Mouse (Mus musculus): ENCODE measurements around the gene Ms4a3. TPM values are rescaled to one million over a fixed set of nuclear protein-coding genes. Genes with fewer than 3 reads are reported as not detected.

The Ms4a3 gene
- total and polyA plus RNA-seq, 2 experiments from 2014 or later, result not detected

- no peaks in the 10 kb centered on the region for H3K27me3 ChIP-seq (ENCODE audit: insufficient read depth, low read length)
- WGBS, result 86% methylated on average over 5 of the region's 5 CpGs
- TF ChIP-seq CTCF (IDR thresholded peaks at IDR 0.05; ENCODE audit: low read depth), result no peak
- no peak overlapping the region for H3K9ac ChIP-seq (replicated peaks; ENCODE audit: low read length)
- no peak overlapping the region for H3K4me2 ChIP-seq (ENCODE audit: low read depth, low read length)
- H3K36me3 ChIP-seq (ENCODE audit: insufficient read depth, low read length), result no peaks in the 10 kb centered on the region
- ATAC-seq, result no peak
- DNase-seq (ENCODE audit: low spot score), result no peak
- H3K4me3 ChIP-seq (ENCODE audit: low read length), result no peak overlapping the region
- no peaks in the 10 kb centered on the region for H3K9me3 ChIP-seq (ENCODE audit: low read length)
- H3K4me1 ChIP-seq (ENCODE audit: insufficient read depth, low read length), result no peaks in the 10 kb centered on the region
- no peak overlapping the region for H3K27ac ChIP-seq
Measured at GRCm38 (mm10) chr19:11635572-11635971, 5.1 kb downstream of the Ms4a3 start.

DNA sequence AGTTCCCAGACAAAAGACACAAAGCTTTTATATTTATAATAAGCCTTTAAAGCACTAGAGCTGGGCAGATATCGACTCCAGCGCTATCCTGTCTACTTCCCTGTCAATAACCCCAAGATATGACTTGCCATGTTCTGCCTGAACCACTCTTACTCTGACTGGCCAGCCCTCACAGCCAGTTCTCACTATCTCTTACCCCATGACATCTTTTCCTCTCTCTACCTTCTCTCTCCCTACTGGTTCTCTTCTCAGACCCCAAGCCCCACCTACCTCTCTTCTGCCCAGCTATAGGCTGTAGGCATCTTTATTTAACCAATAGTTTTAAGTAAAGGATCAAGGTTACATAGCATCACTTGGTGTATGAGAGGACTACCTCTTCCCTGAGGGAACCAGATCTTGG is 6.3 kb downstream of the Ms4a3 start:
- WGBS, result 78% methylated on average over 2 of the region's 2 CpGs
- Histone ChIP-seq H3K4me3 (ENCODE audit: low read length) (no peak overlapping the region), H3K27me3 (ENCODE audit: insufficient read depth, low read length) (no peaks in the 10 kb centered on the region), H3K9ac (replicated peaks; ENCODE audit: low read length) (no peak overlapping the region), H3K27ac (no peak overlapping the region), H3K36me3 (ENCODE audit: insufficient read depth, low read length) (no peaks in the 10 kb centered on the region), H3K9me3 (ENCODE audit: low read length) (no peaks in the 10 kb centered on the region), H3K4me1 (ENCODE audit: insufficient read depth, low read length) (no peaks in the 10 kb centered on the region), H3K4me2 (ENCODE audit: low read depth, low read length) (no peak overlapping the region)
- ATAC-seq, result no peak
- DNase-seq (ENCODE audit: low spot score), result no peak
- no peak for TF ChIP-seq CTCF (IDR thresholded peaks at IDR 0.05; ENCODE audit: low read depth)

DNA sequence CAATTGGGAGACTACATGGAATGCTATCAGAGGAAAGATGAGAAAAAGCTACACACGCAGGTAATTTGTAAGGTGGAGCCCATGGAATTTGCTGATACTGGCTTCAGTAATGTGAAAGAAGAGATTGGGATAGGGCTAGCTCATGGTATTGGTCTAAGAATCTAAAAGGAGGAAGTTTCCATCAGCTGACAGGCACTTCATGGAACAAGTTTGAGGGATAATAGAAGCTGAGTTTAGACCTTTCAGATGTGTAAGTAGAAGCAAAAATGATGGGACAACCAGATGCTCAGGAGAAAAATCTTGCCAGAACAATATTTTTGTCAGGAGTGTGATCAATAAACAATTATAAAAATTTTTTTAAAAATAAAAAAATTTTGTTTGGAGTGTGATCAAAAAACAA is 6.9 kb downstream of the Ms4a3 start:
- no peak overlapping the region for H3K27ac ChIP-seq
- no peak for DNase-seq (ENCODE audit: low spot score)
- H3K4me3 ChIP-seq (ENCODE audit: low read length), result no peak overlapping the region
- no peak for ATAC-seq
- no peaks in the 10 kb centered on the region for H3K27me3 ChIP-seq (ENCODE audit: insufficient read depth, low read length)
- no peak overlapping the region for H3K4me2 ChIP-seq (ENCODE audit: low read depth, low read length)
- no peak overlapping the region for H3K9ac ChIP-seq (replicated peaks; ENCODE audit: low read length)
- WGBS, result 86% methylated on average over 1 of the region's 1 CpGs
- no peaks in the 10 kb centered on the region for H3K9me3 ChIP-seq (ENCODE audit: low read length)
- no peaks in the 10 kb centered on the region for H3K36me3 ChIP-seq (ENCODE audit: insufficient read depth, low read length)
- no peaks in the 10 kb centered on the region for H3K4me1 ChIP-seq (ENCODE audit: insufficient read depth, low read length)
- no peak for TF ChIP-seq CTCF (IDR thresholded peaks at IDR 0.05; ENCODE audit: low read depth)

DNA sequence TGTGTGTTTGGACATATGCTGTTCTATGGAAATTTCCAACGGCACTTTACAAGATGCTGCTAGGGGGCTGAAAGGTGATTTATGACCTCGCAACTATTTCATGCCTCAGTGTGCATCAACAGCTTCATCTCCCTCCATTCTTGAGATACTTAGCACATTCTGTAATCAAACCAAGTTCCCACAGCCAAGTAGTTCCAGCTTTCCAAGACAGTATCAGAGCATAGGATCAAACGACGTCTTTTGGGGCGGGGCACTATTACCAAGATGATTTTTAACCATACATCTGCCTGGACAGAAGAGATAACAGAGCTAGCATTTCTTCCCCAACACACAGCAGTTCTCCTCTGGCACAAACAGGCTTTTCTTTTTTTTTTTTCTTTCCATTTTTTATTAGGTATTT is 15.4 kb downstream of the Ms4a3 start:
- Histone ChIP-seq H3K27ac (no peak overlapping the region), H3K4me1 (ENCODE audit: insufficient read depth, low read length) (no peaks in the 10 kb centered on the region), H3K4me3 (ENCODE audit: low read length) (no peak overlapping the region), H3K9me3 (ENCODE audit: low read length) (no peaks in the 10 kb centered on the region), H3K36me3 (ENCODE audit: insufficient read depth, low read length) (no peaks in the 10 kb centered on the region), H3K9ac (replicated peaks; ENCODE audit: low read length) (no peak overlapping the region), H3K27me3 (ENCODE audit: insufficient read depth, low read length) (no peaks in the 10 kb centered on the region), H3K4me2 (ENCODE audit: low read depth, low read length) (no peak overlapping the region)
- 75% methylated on average over 5 of the region's 5 CpGs for WGBS
- ATAC-seq, result no peak
- no peak for TF ChIP-seq CTCF (IDR thresholded peaks at IDR 0.05; ENCODE audit: low read depth)
- DNase-seq (ENCODE audit: low spot score), result no peak

GRCm38 (mm10) chr19:11624800-11625199 is 15.9 kb downstream of the Ms4a3 start:
- H3K27me3 ChIP-seq (ENCODE audit: insufficient read depth, low read length), result no peaks in the 10 kb centered on the region
- H3K4me1 ChIP-seq (ENCODE audit: insufficient read depth, low read length), result no peaks in the 10 kb centered on the region
- ATAC-seq (no peak), DNase-seq (ENCODE audit: low spot score) (no peak)
- no peak overlapping the region for H3K27ac ChIP-seq
- no peak overlapping the region for H3K9ac ChIP-seq (replicated peaks; ENCODE audit: low read length)
- no peak for TF ChIP-seq CTCF (IDR thresholded peaks at IDR 0.05; ENCODE audit: low read depth)
- H3K4me2 ChIP-seq (ENCODE audit: low read depth, low read length), result no peak overlapping the region
- H3K36me3 ChIP-seq (ENCODE audit: insufficient read depth, low read length), result no peaks in the 10 kb centered on the region
- no peak overlapping the region for H3K4me3 ChIP-seq (ENCODE audit: low read length)
- H3K9me3 ChIP-seq (ENCODE audit: low read length), result no peaks in the 10 kb centered on the region

GRCm38 (mm10) chr19:11623551-11623950 is 17.1 kb downstream of the Ms4a3 start, which contains the start of gene Ms4a2:
Ms4a2 (minus strand) TSS chr19:11623719.
- DNase-seq (ENCODE audit: low spot score) (no peak), ATAC-seq (no peak)
- WGBS, result 87% methylated on average over 2 of the region's 2 CpGs
- no peak within 1 kb of the TSS for H3K4me2 ChIP-seq (ENCODE audit: low read depth, low read length)
- H3K27me3 ChIP-seq (ENCODE audit: insufficient read depth, low read length), result no peaks in the 10 kb centered on the region
- H3K4me1 ChIP-seq (ENCODE audit: insufficient read depth, low read length), result no peaks in the 10 kb centered on the region
- no peak within 1 kb of the TSS for H3K9ac ChIP-seq (replicated peaks; ENCODE audit: low read length)
- no peaks in the 10 kb centered on the region for H3K9me3 ChIP-seq (ENCODE audit: low read length)
- no peak for TF ChIP-seq CTCF (IDR thresholded peaks at IDR 0.05; ENCODE audit: low read depth)
- no peak within 1 kb of the TSS for H3K27ac ChIP-seq
- H3K36me3 ChIP-seq (ENCODE audit: insufficient read depth, low read length), result no peaks in the 10 kb centered on the region
- no peak within 1 kb of the TSS for H3K4me3 ChIP-seq (ENCODE audit: low read length)

GRCm38 (mm10) chr19:11617983-11618382 is 22.7 kb downstream of the Ms4a3 start:
- H3K9ac ChIP-seq (replicated peaks; ENCODE audit: low read length), result no peak overlapping the region
- ATAC-seq, result no peak
- TF ChIP-seq CTCF (IDR thresholded peaks at IDR 0.05; ENCODE audit: low read depth), result no peak
- DNase-seq (ENCODE audit: low spot score), result no peak
- no peaks in the 10 kb centered on the region for H3K9me3 ChIP-seq (ENCODE audit: low read length)
- no peak overlapping the region for H3K27ac ChIP-seq
- no peaks in the 10 kb centered on the region for H3K36me3 ChIP-seq (ENCODE audit: insufficient read depth, low read length)
- H3K27me3 ChIP-seq (ENCODE audit: insufficient read depth, low read length), result no peaks in the 10 kb centered on the region
- H3K4me3 ChIP-seq (ENCODE audit: low read length), result no peak overlapping the region
- no peaks in the 10 kb centered on the region for H3K4me1 ChIP-seq (ENCODE audit: insufficient read depth, low read length)
- H3K4me2 ChIP-seq (ENCODE audit: low read depth, low read length), result no peak overlapping the region

Measured in hindbrain, postnatal 0 days (tissue).